Mouse (Mus musculus): ENCODE measurements around the gene Gm1043.

The Gm1043 gene

DNA sequence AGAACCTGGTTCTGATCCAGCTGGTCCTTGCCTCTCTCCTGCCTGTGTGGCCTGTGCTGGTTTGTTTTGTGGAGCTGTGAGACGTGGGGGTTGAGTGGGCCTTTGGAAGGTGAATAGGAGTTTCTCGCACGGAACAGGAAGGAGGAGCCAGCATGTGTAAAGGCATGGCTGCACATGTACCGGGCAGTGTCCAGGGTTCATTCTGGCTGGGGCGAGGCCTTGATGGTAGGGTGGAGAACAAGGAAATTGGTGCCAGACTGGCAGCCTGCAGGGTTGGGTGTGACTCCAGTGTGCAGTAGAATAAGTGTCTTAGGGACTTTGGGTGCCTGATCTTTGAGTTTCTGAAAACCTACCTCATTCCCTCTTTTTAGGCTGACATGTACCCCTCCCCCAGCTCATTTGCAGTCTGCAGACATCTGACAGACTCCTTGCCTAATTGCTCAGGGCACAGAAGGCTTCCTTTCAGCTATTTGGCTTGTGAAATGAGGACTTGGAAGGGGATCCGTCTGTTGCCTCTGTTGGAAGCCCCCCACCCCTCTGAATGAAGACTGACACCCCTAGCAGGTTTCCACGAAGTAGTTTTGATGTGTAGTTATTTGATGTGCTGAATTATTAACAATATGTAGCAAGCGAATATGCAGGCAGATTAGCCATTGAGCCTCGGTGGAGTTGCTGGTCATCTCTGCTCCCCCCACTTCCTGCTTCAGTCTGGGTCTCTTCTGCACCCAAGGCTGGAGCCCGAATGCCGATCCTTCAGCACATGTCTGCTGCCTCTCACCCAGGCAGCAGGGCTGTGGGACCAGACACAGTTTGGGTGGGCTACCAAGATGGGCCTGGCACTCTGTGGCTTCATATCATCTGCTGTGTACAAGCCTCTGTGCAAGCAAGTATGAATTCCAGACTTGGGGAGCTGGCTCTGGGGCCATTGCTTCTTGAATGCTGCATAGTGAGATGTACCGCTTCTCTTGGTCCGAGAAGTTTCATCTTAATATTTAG, 20.4 kb upstream of the Gm1043 start:
- in situ Hi-C loops (cut with MboI; ENCODE audit: unreplicated experiment in 2 of 2) = loop anchor here in 1 of 2 experiments (25.0 kb wide), 2 partner anchors 502 to 677 kb away; partner anchors contain the start of gene Sorcs2

DNA sequence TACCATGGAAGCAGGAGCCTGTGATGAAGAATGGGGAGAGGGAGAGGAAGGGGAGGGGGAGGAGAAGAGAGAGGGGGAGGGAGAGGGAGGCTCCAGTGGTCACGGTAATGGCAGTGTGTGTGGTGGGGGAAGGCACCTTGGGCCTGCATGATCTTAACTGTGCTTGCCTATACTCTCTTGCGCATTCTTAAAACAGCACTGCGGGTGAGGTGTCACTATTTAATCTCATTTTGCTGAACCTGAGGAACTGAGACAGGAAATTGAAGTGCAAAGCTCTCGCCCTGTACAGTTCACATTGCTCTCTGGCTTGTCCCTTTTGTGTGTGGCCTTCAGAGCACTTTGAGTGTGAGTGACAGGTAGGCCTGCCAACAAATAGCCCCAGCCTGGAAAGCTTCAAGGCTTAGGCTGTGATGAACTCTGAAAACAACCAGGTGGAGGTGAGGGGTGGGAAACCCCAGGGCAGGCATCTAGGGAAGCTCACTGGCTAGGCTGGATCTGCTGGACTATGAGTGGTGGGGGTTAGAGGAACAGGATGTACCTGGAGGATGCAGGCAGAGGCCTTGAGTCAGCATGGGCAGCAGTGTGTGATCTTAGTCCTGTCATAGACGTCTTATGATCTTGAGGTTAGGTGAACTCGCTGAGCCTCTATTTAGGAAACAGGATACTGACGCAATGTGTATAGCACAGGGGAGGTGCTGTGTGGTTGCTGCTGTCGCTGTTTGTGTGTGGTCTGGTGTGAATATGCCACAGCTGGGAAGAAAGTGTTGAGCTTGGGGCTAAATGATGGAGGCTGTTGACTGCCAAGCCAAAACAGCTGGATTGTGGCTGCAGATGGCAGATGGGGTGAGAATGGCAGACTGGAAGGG, 18.2 kb upstream of the Gm1043 start:
- in situ Hi-C loops (cut with MboI; ENCODE audit: unreplicated experiment in 2 of 2) = loop anchor here in 1 of 2 experiments (25.0 kb wide), 2 partner anchors 505 to 680 kb away; partner anchors contain the start of gene Sorcs2

DNA sequence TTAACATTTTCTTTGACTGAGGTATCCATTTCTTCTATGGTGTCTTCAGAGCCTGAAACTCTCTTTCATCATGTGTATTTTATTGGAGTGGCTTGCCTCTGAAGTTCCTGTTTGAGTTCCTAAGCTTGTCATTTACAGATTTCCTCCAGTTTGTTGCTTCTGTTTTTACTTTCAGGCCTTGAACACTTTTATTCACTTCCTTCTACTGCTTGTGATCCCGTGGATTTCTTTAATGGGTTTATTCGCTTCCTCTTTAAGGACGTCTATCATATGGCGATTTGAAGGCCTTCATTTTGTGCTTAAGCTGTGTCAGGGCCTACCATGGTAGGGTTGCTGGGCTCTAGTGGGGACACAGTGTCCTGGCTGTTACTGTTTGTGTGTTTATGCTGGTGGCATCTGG, 11.5 kb upstream of the Gm1043 start:
- in situ Hi-C loops (cut with MboI; ENCODE audit: unreplicated experiment in 2 of 2) = loop anchor here in 1 of 2 experiments (25.0 kb wide), 2 partner anchors 511 to 686 kb away; partner anchors contain the start of gene Sorcs2

DNA sequence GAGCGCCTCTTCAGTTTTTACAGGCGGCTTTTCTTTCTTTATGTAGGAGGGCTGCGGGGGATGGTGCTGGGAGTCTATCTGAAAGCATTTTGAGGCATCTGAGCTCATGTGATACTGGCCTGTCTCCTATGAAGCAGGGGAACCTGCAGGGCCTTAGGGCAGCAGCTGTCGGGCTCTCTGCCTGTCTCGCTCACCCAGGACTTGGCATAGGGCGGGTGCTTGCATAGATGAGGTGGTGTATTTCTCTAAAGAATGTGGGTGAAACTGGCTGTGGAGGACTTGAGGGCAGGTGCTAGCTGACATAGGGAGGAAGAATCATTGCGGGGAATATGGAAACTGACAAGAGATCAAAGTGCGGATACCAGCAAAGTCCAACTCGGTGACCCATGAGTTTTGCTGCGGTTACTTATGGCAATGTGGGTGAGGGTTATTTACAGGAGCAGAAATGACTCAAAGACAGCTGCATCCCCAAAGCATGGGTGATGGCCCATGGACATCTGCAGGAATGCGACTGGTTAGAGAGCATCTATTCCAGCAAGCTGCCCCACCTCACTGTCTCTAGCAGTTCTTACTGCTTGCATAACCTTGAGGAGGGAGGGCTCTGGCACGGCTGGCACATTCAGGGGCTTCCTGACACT, 8.4 kb upstream of the Gm1043 start:
- in situ Hi-C loops (cut with MboI; ENCODE audit: unreplicated experiment in 2 of 2) = loop anchor here in 1 of 2 experiments (25.0 kb wide), 1 partner anchor 1765 kb away; no protein-coding TSS in a partner anchor

DNA sequence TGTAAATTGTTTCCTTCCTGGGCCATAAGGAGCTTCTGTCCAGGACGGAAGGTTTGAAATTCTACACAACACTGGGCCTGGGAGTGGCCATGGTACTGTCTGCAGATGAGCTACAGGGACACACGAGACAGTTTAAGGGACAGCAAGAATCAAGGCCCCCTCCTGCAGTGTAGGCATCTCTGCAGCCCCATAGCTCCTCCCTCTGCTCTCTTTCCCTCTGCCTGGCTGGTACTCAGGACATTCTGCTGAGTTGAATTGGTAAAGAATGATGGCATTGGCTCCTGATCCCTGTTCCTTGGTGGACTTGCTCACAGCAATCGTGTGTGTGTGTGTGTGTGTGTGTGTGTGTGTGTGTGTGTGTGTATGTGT, 7.9 kb upstream of the Gm1043 start:
- in situ Hi-C loops (cut with MboI; ENCODE audit: unreplicated experiment in 2 of 2) = loop anchor here in 1 of 2 experiments (25.0 kb wide), 1 partner anchor 1765 kb away; no protein-coding TSS in a partner anchor

DNA sequence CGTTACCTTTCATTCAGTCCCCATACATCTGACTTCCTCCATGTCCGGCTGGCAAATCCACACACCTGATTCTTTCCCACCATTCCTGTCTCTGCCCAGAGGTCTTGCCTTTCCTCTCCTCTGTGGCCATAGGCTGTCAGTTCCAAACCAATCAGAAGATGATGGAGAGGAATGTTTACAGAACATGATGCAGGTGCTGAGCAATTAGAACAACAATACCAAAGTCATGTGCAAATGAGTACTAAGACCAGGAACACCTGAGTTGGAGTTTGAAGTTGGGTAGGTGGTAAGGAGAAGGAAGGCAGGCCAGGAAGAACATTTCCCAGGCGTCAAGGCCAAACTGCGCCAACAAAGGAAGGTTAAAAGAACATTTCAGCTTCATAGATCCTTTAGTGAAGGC, 5.7 kb upstream of the Gm1043 start:
- in situ Hi-C loops (cut with MboI; ENCODE audit: unreplicated experiment in 2 of 2) = loop anchor here in 1 of 2 experiments (25.0 kb wide), 1 partner anchor 1767 kb away; no protein-coding TSS in a partner anchor

DNA sequence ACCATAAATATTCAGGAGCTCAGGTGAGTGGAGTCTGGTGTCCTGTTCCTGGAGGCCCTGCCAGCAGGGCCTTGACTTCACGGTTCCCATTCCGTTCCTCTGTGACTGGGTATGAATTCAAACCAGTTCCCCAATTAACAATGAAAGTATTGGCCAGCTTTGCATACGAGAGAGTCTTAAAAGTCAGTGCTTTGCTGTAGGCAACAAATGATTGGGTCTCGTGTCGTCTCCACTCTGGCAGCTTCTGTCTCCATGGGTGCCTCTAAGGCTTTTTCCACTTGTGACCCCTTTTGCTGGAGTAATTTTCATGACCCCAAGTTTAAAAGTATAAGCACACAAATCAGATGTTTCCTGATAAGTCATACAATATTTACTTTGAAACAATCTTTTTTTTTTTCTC, 4.6 kb upstream of the Gm1043 start:
- in situ Hi-C loops (cut with MboI; ENCODE audit: unreplicated experiment in 2 of 2) = loop anchor here in 1 of 2 experiments (25.0 kb wide), 1 partner anchor 1768 kb away; no protein-coding TSS in a partner anchor

DNA sequence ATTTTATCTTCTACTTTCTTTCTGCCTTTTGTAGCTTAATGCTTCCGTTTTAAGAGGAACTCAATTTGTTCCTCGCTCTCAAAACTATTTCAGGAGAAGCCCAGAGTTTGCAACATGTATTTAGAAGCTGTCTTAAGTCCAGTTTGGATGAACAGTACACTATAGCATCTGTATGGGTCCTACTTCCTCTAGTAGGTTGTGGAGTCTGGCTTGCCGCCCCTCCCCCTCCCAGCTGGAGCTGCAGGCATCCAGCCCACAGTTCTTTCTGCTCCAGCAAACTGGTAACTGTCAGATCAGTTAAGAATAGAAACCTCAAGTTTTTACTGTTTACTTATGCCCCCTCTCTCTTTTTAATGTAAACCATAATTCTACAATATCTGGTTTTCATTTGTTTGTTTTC, 2.8 kb upstream of the Gm1043 start:
- in situ Hi-C loops (cut with MboI; ENCODE audit: unreplicated experiment in 2 of 2) = loop anchor here in 1 of 2 experiments (25.0 kb wide), 1 partner anchor 1770 kb away; no protein-coding TSS in a partner anchor

DNA sequence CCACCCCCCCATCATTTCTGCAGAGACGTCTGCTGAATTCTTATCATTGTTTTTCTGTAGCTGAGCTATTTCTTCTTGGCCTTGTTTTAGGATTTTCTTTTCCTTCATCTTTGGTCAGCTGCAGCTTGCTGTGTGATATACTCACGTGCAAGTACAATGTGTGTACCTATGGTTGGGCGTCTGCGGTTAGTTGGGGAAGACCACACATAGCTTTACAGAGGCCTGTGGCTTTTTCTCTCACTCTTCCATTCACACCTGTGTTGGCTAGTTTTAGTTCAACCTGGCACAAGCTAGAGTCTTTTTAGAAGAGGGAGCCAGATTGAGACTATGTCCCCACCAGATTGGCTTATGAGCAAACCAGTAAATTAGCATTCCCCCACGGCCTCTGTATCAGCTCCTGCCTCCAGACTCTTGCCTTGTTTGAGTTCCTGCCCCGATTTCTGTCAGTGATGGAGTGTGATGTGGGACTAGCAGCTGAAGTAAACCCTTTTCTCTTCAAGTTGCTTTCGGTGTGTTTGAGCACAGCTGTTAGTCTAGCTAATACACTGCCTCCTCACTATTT, 1.9 kb upstream of the Gm1043 start:
- in situ Hi-C loops (cut with MboI; ENCODE audit: unreplicated experiment in 2 of 2) = loop anchor here in 1 of 2 experiments (25.0 kb wide), 1 partner anchor 1771 kb away; no protein-coding TSS in a partner anchor

DNA sequence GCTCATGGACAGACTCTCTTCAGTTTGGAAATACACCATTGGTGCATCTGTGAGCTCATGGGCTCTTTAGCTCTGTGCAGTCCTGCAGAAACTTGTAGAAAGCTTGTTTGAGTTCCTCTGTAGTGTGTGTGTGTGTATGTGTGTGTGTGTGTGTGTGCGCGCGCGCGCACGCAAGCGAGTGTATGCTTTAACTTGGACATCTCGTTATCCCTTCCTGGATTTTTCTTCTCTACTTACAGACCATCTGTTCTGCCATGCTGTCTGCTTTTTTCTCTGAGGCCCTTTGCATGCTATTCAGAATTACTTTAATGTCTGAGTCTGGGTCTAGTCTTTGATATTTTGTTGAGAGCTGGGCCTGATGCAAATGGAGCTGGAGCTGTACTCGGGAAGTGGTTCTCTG, 1.3 kb upstream of the Gm1043 start:
- in situ Hi-C loops (cut with MboI; ENCODE audit: unreplicated experiment in 2 of 2) = loop anchor here in 1 of 2 experiments (25.0 kb wide), 1 partner anchor 1772 kb away; no protein-coding TSS in a partner anchor

DNA sequence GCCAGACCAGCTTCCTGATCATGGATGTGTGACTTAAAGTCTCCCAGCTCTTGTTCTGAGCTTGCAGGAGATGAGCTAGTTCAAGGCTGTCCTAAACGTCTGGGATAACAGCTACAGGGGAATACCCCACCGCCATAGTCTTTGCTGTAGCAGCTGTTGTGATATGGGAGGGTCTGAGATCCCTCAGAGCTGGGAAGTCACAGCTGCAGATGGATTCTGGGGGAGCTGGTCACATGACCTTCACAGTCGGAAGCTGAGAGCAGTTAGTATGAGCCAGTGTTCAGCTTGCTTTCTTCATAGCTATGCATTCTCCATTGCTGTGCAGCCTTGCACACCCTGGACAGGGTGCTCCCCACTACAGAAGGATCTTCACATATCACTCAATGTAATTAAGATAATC, 748 bp downstream of the Gm1043 start:
- in situ Hi-C loops (cut with MboI; ENCODE audit: unreplicated experiment in 2 of 2) = loop anchor here in 1 of 2 experiments (5.0 to 25.0 kb wide), 2 partner anchors 34 to 1774 kb away; no protein-coding TSS in a partner anchor

DNA sequence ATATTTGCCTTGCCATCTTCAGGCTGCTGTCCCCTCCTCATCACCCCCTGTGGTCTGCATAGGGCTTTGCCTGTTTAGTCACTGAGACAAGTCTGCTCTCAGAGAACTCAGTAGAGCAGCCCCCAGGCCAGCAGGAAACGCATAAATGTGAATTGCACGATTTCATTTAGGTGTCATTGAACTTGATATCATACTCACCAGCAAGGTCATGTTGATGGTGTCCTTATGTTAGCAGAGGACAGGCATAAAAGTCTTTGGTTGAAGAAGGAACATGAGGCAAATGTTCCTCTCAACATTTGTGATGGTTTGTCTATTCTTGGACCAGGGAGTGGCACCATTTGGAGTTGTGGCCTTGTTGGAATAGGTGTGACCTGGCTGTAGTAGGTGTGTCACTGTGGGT, 2.6 kb downstream of the Gm1043 start:
- in situ Hi-C loops (cut with MboI; ENCODE audit: unreplicated experiment in 2 of 2) = loop anchor here in 1 of 2 experiments (5.0 to 25.0 kb wide), 2 partner anchors 35 to 1775 kb away; no protein-coding TSS in a partner anchor

DNA sequence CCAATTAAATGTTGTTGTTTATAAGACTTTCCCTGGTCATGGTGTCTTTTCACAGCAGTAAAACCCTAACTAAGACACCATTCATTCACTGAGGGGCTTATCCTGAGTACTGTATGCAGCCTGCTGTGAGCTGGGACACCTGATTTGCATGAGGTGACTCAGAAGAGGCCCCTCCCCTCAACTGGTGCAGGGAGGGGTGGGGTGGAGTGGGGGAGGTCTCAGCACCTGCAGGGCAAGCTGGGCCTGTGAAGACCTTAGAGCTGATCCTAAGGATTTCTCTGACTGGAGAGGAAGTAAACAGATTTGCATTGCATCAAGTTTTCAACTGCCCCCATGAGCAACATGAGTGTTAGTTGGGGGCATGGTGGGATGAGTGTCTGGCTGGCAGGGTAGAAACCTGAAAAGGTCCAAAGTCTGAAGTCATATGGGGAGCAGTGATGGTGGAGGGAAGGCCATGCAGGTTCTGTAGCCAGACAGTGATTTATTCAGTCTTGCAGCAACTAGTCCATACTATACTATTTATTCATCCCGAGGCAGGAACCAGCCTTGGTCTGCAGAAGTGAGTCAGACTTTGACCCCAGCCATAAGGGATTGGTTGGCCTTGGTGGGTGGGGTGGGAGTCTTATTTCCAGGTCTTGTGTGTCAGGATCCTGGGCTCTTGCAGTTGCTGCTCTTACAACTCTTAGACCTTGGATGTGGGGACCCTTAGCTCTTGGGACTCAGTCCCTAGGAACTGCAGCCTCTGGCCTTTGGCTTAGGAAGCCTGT, 3.4 kb downstream of the Gm1043 start:
- in situ Hi-C loops (cut with MboI; ENCODE audit: unreplicated experiment in 2 of 2) = loop anchor here in 1 of 2 experiments (5.0 to 25.0 kb wide), 2 partner anchors 36 to 1776 kb away; no protein-coding TSS in a partner anchor

DNA sequence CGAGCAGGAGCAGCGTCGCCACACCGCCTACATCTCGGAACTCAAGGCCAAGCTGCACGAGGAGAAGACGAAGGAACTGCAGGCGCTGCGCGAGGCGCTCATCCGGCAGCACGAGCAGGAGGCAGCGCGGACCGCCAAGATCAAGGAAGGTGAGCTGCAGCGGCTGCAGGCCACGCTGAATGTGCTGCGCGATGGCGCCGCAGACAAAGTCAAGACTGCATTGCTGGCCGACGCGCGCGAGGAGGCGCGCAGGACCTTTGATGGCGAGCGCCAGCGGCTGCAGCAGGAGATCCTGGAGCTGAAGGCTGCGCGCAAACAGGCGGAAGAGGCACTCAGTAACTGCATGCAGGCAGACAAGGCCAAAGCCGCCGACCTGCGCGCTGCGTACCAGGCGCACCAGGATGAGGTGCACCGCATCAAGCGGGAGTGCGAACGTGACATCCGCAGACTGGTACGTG, 6.0 kb downstream of the Gm1043 start:
- in situ Hi-C loops (cut with MboI; ENCODE audit: unreplicated experiment in 2 of 2) = loop anchor here in 1 of 2 experiments (25.0 kb wide), 1 partner anchor 1779 kb away; no protein-coding TSS in a partner anchor

DNA sequence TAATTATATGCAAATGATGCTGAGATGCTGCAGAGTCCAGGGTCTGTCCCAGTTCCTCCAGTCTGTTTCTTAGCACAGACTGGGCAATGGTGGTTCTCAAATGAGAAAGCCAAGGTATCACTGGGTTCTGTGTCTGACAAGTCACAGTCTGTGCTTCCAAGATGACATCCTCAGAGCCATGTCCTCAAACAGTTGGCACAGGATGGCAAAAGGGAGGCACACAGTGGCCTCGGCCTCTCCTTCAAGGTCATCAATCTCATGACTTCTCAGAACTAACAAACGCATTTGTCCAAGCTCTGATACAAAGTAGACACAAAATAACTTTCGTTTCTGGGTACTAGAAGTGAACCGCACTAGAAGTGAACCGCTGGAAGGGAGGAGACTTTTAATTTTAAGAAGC, 9.8 kb downstream of the Gm1043 start:
- in situ Hi-C loops (cut with MboI; ENCODE audit: unreplicated experiment in 2 of 2) = loop anchor here in 1 of 2 experiments (25.0 kb wide), 1 partner anchor 1783 kb away; no protein-coding TSS in a partner anchor

DNA sequence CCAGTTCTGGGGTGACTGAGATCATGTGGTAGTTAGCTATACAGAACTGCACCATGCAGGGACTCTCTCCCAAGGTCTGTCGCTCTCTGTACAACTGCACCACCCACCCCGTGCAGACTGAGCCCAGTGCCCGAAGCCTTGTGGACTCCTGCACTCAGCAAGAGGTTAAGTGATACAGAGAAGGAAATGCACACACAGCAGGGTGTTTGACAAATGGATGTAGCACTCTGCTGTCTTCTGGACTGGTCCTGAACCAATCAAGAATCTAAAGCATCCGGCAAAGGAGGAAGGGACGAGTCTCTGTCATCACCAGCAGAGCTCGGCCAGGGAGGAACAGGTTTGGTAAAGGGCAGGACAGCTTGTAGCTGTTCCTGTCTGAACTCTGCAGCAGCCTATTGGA, 12.4 kb downstream of the Gm1043 start:
- in situ Hi-C loops (cut with MboI; ENCODE audit: unreplicated experiment in 2 of 2) = loop anchor here in 1 of 2 experiments (25.0 kb wide), 1 partner anchor 1785 kb away; no protein-coding TSS in a partner anchor

DNA sequence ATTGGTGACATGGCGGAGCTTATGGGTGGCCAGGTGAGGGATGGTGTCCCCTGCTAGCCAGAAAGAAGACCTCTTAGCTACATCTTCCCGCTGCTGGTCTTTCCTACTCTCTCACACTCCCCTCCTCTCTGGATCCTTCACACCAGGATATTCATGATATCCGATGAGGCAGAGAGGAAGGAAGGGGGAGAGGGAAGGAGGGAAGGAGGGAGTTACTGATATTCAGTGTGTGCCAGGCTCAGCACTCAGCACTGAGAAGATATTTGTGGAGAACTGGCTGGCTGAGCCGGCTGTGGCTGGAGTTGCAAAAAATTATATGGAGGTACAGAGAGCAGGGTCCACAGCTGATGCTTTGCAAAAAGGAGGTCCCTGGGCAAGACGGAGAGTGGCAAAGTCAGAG, 15.6 kb downstream of the Gm1043 start:
- in situ Hi-C loops (cut with MboI; ENCODE audit: unreplicated experiment in 2 of 2) = no loop called here

DNA sequence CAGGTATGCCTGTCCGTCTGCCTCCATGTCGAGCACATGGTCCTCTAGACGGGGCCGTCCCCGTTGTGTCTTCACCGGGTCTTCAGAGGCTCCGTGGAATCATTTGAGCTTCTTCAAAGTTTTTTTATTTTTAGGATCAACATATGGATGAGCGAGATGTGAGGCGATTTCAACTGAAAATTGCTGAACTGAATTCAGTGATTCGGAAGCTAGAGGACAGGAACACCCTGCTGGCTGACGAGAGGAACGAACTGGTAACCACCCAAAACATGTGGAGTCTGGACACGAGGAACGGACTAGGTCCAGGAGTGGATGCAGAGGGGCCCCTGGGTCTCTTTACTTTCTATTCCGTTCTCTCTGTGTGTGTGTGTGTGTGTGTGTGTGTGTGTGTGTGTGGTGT, 16.5 kb downstream of the Gm1043 start:
- in situ Hi-C loops (cut with MboI; ENCODE audit: unreplicated experiment in 2 of 2) = no loop called here
